Mouse (Mus musculus): ENCODE data around the gene Zfp579. TPM values are rescaled to one million over a fixed set of nuclear protein-coding genes. Genes with fewer than 3 reads are reported as not detected.

Gene Zfp579
- polyA plus RNA-seq (2012; rRNA removed) = 98.6 and 106 TPM in 2 replicates

DNA sequence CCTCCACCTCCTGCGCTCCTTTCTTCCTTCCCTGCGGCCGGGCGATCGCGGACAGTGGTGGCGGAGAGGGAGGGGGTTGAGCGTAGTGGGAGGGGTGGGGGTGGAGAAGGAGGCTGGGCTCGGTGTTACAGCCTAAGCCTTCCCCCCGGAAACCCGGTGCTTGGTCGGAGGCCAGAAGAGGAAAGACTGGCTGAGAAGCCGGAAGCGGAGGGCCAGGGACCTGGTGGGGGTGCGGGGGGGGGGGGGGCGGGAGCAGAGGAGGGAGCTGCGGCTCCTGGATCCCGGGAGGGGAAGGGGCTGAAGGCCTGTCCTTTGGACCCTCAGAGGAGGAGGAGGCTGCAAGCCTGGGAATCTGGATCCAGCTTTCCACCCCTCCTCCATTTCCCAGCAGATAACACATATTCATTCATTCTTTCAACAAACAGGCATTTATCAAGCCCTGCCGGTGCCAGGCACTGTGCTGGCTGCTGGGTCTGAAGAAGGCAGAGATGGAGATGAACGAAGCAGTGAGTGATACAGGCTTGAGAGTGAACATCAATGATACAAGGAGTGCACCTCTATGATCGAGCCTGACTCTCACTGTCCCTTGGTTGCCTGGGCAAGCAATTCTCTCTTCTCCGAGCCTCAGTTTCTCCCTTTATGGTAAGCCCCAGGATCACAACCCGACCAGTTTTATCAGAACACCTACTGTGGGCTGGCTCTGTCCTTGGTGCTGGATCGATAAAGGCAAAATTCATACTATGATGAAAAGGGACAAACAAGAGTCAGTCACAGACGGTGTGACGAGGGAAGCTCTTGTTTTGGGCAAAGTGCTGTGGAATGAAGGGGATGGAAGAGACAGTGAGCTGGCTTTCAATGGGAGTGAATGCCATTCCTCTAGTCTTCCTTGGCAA lies at the start of gene Zfp579:
Zfp579 (minus strand) TSS at position 156 of the 893 bp plus-strand sequence.

DNA sequence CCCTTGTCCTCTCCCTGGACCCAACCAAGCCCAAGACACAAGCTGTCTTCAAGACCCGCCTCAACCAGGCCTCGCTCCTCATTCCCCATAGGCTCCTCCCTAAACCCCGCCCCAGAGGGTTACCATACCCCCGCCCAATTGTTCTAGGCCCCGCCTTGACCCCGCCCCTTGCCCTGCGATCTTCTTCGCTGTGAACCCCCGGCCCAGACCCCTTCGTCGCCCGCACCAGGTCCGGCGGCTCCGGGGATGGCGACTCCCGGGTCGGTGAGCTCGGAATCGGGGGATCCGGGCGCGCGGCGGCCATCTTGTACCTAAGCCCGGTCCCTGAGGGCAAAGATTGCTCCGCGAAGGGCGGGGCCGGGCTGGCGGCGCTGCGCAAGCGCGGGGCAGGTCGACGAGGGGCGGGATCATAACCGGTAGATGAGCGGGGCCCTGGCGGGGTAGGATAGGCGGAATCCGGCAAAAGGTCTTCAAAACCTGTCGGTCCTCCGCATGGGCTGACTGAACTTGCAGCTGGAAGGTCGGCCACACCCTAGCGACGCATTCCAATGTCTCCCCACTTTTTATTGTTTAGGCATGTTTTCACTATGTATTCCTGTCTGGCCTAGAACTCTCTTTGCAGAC lies 42.3 kb upstream of the Zfp579 start, which contains the start of gene Zfp784:
Zfp784 (minus strand) TSS at position 338 of the 624 bp plus-strand sequence.

GRCm38 (mm10) chr7:5033818-5034217 lies 37.9 kb upstream of the Zfp579 start, which contains the start of gene 4632433K11Rik:
Gene 4632433K11Rik, plus strand, starts transcription at chr7:5034118.

GRCm38 (mm10) chr7:5020000-5020681 lies 24.2 kb upstream of the Zfp579 start, which contains the start of the genes Zfp865 and Ccdc106:
Gene Zfp865, plus strand, starts transcription at chr7:5020376.
Gene Ccdc106, plus strand, starts transcription at chr7:5020553.

GRCm38 (mm10) chr7:5015118-5016001 lies 19.4 kb upstream of the Zfp579 start, which contains the start of gene Gm44973:
Gene Gm44973, plus strand, starts transcription at chr7:5015496.

GRCm38 (mm10) chr7:5014251-5015117 lies 18.5 kb upstream of the Zfp579 start, which contains the start of the genes Zfp524 and Fiz1:
Gene Zfp524, plus strand, starts transcription at chr7:5014415.
Gene Fiz1, minus strand, starts transcription at chr7:5014697.

GRCm38 (mm10) chr7:4971068-4971467 lies 24.9 kb downstream of the Zfp579 start, which contains the start of gene Sbk3:
Gene Sbk3, minus strand, starts transcription at chr7:4971168.

DNA sequence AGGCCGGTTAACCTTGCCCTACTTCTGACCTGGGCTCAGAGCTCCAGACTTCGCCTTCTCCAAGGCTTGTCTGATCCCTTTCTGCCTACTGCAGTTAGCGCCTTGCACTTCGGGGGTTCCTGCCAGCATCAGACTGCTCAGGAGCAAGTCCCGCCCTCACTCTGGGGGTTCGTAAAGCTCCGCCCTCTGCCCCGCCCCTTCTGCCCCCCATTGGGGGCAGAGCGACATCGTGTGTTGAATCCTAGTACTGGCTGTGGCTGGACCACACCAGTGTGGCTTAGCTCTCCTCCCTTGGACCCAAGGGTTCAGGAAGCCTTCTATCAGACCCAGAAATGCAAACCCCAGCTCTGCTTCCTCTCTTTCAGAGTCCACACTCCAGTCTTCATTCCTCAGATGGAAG lies 31.7 kb downstream of the Zfp579 start, which contains the start of gene Sbk2:
Sbk2 (minus strand) TSS at position 135 of the 400 bp plus-strand sequence.

Other genes starting within 250 kb of the Zfp579 start
- 73.2 and 102 TPM in 2 replicates for gene Cox6b2, start 243.1 kb downstream of the Zfp579 start, polyA plus RNA-seq (2012; rRNA removed)
- gene Fam71e2, start 224.9 kb downstream of the Zfp579 start, polyA plus RNA-seq (2012; rRNA removed) = not detected in 2 replicates
- 0.10 and 0.12 TPM in 2 replicates for gene Il11, start 213.3 kb downstream of the Zfp579 start, polyA plus RNA-seq (2012; rRNA removed)
- gene Tmem190, start 213.2 kb downstream of the Zfp579 start, polyA plus RNA-seq (2012; rRNA removed) = not detected in 2 replicates
- 2.8 and 3.2 TPM in 2 replicates for gene Tmem238, start 206.5 kb downstream of the Zfp579 start, polyA plus RNA-seq (2012; rRNA removed)
- gene Rpl28, start 203.3 kb downstream of the Zfp579 start, polyA plus RNA-seq (2012; rRNA removed) = 672 and 775 TPM in 2 replicates
- gene Ube2s, start 183.6 kb downstream of the Zfp579 start, polyA plus RNA-seq (2012; rRNA removed) = 468 and 512 TPM in 2 replicates
- gene Shisa7, start 151.5 kb downstream of the Zfp579 start, polyA plus RNA-seq (2012; rRNA removed) = 14.0 and 22.4 TPM in 2 replicates
- 2.3 and 2.8 TPM in 2 replicates for gene Isoc2b, start 125.9 kb downstream of the Zfp579 start, polyA plus RNA-seq (2012; rRNA removed)
- 9.2 TPM in 2 replicates for gene Isoc2a, start 119.0 kb downstream of the Zfp579 start, polyA plus RNA-seq (2012; rRNA removed)
- gene Gm36210, start 89.6 kb downstream of the Zfp579 start, polyA plus RNA-seq (2012; rRNA removed) = 0.17 and 0.24 TPM in 2 replicates
- 11.2 and 12.9 TPM in 2 replicates for gene Zfp628, start 80.9 kb downstream of the Zfp579 start, polyA plus RNA-seq (2012; rRNA removed)
- gene Nat14, start 74.1 kb downstream of the Zfp579 start, polyA plus RNA-seq (2012; rRNA removed) = 7.2 and 22.6 TPM in 2 replicates
- gene Ssc5d, start 70.4 kb downstream of the Zfp579 start, polyA plus RNA-seq (2012; rRNA removed) = 5.9 and 6.9 TPM in 2 replicates
- 0.41 and 0.44 TPM in 2 replicates for gene Sbk2, start 31.8 kb downstream of the Zfp579 start, polyA plus RNA-seq (2012; rRNA removed)
- 0.06 and 0.21 TPM in 2 replicates for gene Sbk3, start 25.0 kb downstream of the Zfp579 start, polyA plus RNA-seq (2012; rRNA removed)
- 6.5 and 9.5 TPM in 2 replicates for gene Zfp524, start 18.3 kb upstream of the Zfp579 start, polyA plus RNA-seq (2012; rRNA removed)
- 48.2 and 52.4 TPM in 2 replicates for gene Fiz1, start 18.5 kb upstream of the Zfp579 start, polyA plus RNA-seq (2012; rRNA removed)
- gene Gm44973, start 19.3 kb upstream of the Zfp579 start, polyA plus RNA-seq (2012; rRNA removed) = not detected in 2 replicates
- 34.0 and 43.5 TPM in 2 replicates for gene Zfp865, start 24.2 kb upstream of the Zfp579 start, polyA plus RNA-seq (2012; rRNA removed)
- 11.1 and 13.0 TPM in 2 replicates for gene Ccdc106, start 24.4 kb upstream of the Zfp579 start, polyA plus RNA-seq (2012; rRNA removed)
- not detected in 2 replicates for gene 4632433K11Rik, start 38.0 kb upstream of the Zfp579 start, polyA plus RNA-seq (2012; rRNA removed)
- gene Zfp784, start 42.3 kb upstream of the Zfp579 start, polyA plus RNA-seq (2012; rRNA removed) = 2.4 and 4.1 TPM in 2 replicates
- gene Zfp580, start 55.4 kb upstream of the Zfp579 start, polyA plus RNA-seq (2012; rRNA removed) = 32.5 and 35.1 TPM in 2 replicates
- gene U2af2, start 66.0 kb upstream of the Zfp579 start, polyA plus RNA-seq (2012; rRNA removed) = 437 and 455 TPM in 2 replicates
- 105 and 111 TPM in 2 replicates for gene Epn1, start 84.1 kb upstream of the Zfp579 start, polyA plus RNA-seq (2012; rRNA removed)
- gene Rfpl4, start 120.8 kb upstream of the Zfp579 start, polyA plus RNA-seq (2012; rRNA removed) = not detected in 2 replicates
- gene Rasl2-9, start 129.8 kb upstream of the Zfp579 start, polyA plus RNA-seq (2012; rRNA removed) = 0.13 and 0.50 TPM in 2 replicates
- gene Vmn1r55, start 153.5 kb upstream of the Zfp579 start, polyA plus RNA-seq (2012; rRNA removed) = not detected in 2 replicates
- not detected in 2 replicates for gene Vmn1r56, start 200.6 kb upstream of the Zfp579 start, polyA plus RNA-seq (2012; rRNA removed)
- gene Vmn1r57, start 222.3 kb upstream of the Zfp579 start, polyA plus RNA-seq (2012; rRNA removed) = not detected in 2 replicates